Mouse (Mus musculus) thymus, adult 2 months (tissue): ENCODE measurements around the gene Ntrk3. TPM values are rescaled to one million over a fixed set of nuclear protein-coding genes. Genes with fewer than 3 reads are reported as not detected.

Source experiments
- DNase-seq: peaks from one replicate; pipeline ENCODE4 v3.0.0; 2021
- H3K27ac ChIP-seq: fragments of 200-500 bp; 2 replicates; pipeline ENCODE4 v1.5.1; 2012; ENCODE audit warnings: low read length, control low read depth; ENCODE audit not compliant: control insufficient read depth, insufficient read depth
- H3K27me3 ChIP-seq: fragments of 200-500 bp; 2 replicates; pipeline ENCODE4 v1.6.1; 2012; ENCODE audit warnings: mild to moderate bottlenecking, low read length, moderate library complexity, mixed read lengths; ENCODE audit not compliant: control insufficient read depth, insufficient read depth
- H3K36me3 ChIP-seq: fragments of 200-500 bp; 2 replicates; pipeline ENCODE4 v1.6.1; 2012; ENCODE audit warnings: mild to moderate bottlenecking, low read length, moderate library complexity; ENCODE audit not compliant: control insufficient read depth, insufficient read depth
- H3K4me1 ChIP-seq: fragments of 200-500 bp; replicated peaks from 2 replicates; pipeline ENCODE4 v1.6.1; 2012; ENCODE audit warnings: low read length; ENCODE audit not compliant: control insufficient read depth, insufficient read depth
- H3K4me3 ChIP-seq: fragments of 200-500 bp; 2 replicates; pipeline ENCODE4 v1.5.1; 2012; ENCODE audit warnings: mild to moderate bottlenecking, low read length, control low read depth, moderate library complexity; ENCODE audit not compliant: control insufficient read depth, insufficient read depth
- CTCF ChIP-seq: fragments of 200-500 bp; IDR thresholded peaks from 2 replicates; pipeline ENCODE4 v1.5.1; 2012; ENCODE audit warnings: mild to moderate bottlenecking, control low read depth, low read length, moderate library complexity, borderline replicate concordance; ENCODE audit not compliant: control insufficient read depth, poor library complexity, insufficient read depth; ENCODE audit errors: extremely low read depth
- POLR2A ChIP-seq: fragments of 200-500 bp; IDR thresholded peaks from 2 replicates; pipeline ENCODE4 v1.6.1; 2012; ENCODE audit warnings: mild to moderate bottlenecking, low read length, control low read depth, moderate library complexity; ENCODE audit not compliant: control insufficient read depth, poor library complexity, insufficient read depth; ENCODE audit errors: extremely low read depth
- WGBS: fragments of 180-500 bp; shearing (Covaris S2); methylation state at CpG from one replicate; pipeline ENCODE4 v1.1.7; 2018; 5-methylcytosine and 5-hydroxymethylcytosine counted together
- polyA plus RNA-seq: library from polyadenylated mRNA; depleted of rRNA; stranded (reverse); fragments of >200 nt; gene quantifications from 2 replicates; pipeline ENCODE4 v1.2.3, GENCODE M21; 2012

Gene Ntrk3
- polyA plus RNA-seq, 1 experiment: 54.7 TPM

GRCm38 (mm10) chr7:78668003-78668635 is 69.7 kb downstream of the Ntrk3 start:
- no peak for TF ChIP-seq POLR2A
- no peak for TF ChIP-seq CTCF
- Histone ChIP-seq H3K36me3 (no peaks in the 10 kb centered on the region), H3K4me3 (no peak overlapping the region), H3K4me1 (peaks cover 5% of the 10 kb centered on the region), H3K27me3 (no peaks in the 10 kb centered on the region), H3K27ac (no peak overlapping the region)
- WGBS: 94% methylated on average over 6 of the region's 6 CpGs
- no peak for DNase-seq

- no peaks in the 10 kb centered on the region for H3K27me3 ChIP-seq
- H3K4me3 ChIP-seq: no peak overlapping the region
- 91% methylated on average over 7 of the region's 7 CpGs for WGBS
- TF ChIP-seq POLR2A (no peak), CTCF (no peak)
- H3K27ac ChIP-seq: no peak overlapping the region
- H3K4me1 ChIP-seq: no peaks in the 10 kb centered on the region
- no peak for DNase-seq
- no peaks in the 10 kb centered on the region for H3K36me3 ChIP-seq
Measured at GRCm38 (mm10) chr7:78660832-78661231, 77.0 kb downstream of the Ntrk3 start.

DNA sequence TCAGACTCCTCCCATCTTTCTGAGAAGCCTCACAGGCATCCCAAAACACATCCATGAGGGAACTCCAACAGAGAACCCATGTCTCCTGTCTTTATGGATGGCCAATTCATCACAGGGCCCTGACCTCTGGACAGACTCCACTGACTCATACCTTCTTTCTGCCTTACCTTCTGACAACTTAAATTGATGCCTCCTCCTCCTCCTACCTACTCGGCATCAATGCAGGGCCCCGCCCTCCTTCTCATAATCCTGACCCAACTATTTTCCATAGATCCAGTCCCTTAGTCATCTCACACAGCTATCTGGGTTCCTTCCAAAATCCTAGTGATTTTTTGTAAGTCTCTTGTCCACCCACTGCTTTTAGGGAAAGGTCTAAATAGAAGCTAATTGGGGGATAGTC is 78.0 kb downstream of the Ntrk3 start:
- Histone ChIP-seq H3K4me3 (no peak overlapping the region), H3K4me1 (no peaks in the 10 kb centered on the region), H3K27ac (no peak overlapping the region), H3K36me3 (no peaks in the 10 kb centered on the region), H3K27me3 (no peaks in the 10 kb centered on the region)
- no peak for DNase-seq
- WGBS: 89% methylated on average over 2 of the region's 2 CpGs
- no peak for TF ChIP-seq CTCF
- TF ChIP-seq POLR2A: no peak

GRCm38 (mm10) chr7:78658026-78658425 is 79.8 kb downstream of the Ntrk3 start:
- TF ChIP-seq POLR2A: no peak
- TF ChIP-seq CTCF: no peak
- Histone ChIP-seq H3K27ac (no peak overlapping the region), H3K36me3 (no peaks in the 10 kb centered on the region), H3K27me3 (no peaks in the 10 kb centered on the region), H3K4me3 (no peak overlapping the region), H3K4me1 (no peaks in the 10 kb centered on the region)
- 87% methylated on average over 10 of the region's 10 CpGs for WGBS
- no peak for DNase-seq

DNA sequence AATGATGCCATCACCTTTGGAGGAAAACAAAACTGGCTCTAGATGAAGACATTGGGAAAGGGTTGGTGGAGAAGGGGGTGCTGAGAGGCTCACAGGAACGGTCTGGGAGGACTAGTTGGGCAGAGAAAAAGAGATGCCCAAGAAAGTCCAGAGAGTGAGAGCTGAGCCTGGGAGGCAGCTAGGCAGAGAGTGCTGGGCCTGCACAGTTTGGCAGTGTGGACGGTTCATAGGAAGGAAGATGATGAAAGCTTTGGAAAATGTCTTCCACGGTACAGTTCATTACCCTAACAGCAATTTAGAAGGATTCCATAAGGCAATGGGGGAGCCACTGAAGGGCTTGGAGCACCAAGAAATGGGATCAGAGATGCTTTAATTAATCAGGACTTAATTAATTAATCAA is 81.6 kb downstream of the Ntrk3 start:
- Histone ChIP-seq H3K27me3 (no peaks in the 10 kb centered on the region), H3K27ac (no peak overlapping the region), H3K4me3 (no peak overlapping the region), H3K36me3 (no peaks in the 10 kb centered on the region), H3K4me1 (no peaks in the 10 kb centered on the region)
- DNase-seq: no peak
- 82% methylated on average over 3 of the region's 3 CpGs for WGBS
- TF ChIP-seq CTCF: no peak
- TF ChIP-seq POLR2A: no peak

DNA sequence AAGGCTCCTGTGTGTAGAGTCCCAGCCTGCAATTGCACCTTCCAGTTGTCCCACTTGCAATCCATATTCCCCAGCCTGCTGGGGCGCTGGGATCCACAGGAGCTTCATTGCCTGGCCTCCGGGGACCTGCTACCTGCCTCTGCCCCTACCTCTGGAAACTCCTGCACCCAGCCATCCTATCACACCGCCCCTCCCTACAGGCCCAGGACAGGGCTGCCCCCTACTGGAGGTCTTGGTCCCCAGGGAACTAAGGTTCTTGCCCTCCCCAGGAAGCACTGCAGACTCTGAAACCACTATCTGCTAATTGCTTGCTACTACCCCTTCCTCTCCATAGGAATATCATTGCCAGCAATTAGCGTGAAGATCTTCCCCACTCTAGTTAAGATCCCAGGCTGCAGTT is 84.1 kb downstream of the Ntrk3 start:
- DNase-seq: peak; percentile 52
- Histone ChIP-seq H3K36me3 (no peaks in the 10 kb centered on the region), H3K4me3 (no peak overlapping the region), H3K4me1 (no peaks in the 10 kb centered on the region), H3K27ac (no peak overlapping the region), H3K27me3 (no peaks in the 10 kb centered on the region)
- WGBS: 44% methylated on average over 4 of the region's 4 CpGs
- TF ChIP-seq CTCF: peak; percentile 54; the same call in 1 of the 2 replicates
- no peak for TF ChIP-seq POLR2A

DNA sequence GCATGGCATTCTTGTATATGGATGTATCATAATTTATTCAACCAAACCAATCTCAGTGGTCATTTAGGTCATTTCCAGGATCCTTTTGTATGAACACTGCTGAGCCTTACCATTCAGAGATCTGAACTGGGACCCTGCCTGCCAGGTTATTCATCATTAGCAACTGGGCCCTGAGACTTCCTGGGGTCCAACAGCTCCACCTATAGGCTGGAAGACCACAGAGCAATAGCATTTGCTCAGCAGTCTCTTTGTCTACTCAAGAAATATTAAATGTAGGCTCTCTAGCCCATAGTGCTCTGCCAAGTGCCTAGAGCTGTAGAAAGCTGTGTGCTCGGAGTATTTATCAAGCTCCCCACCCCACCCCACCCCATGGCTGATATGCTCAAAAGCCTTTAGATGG is 85.5 kb downstream of the Ntrk3 start:
- H3K4me1 ChIP-seq: no peaks in the 10 kb centered on the region
- H3K36me3 ChIP-seq: no peaks in the 10 kb centered on the region
- DNase-seq: peak; percentile 13
- 50% methylated on average over 1 of the region's 1 CpGs for WGBS
- TF ChIP-seq CTCF (no peak), POLR2A (no peak)
- H3K27ac ChIP-seq: no peak overlapping the region
- no peak overlapping the region for H3K4me3 ChIP-seq
- H3K27me3 ChIP-seq: no peaks in the 10 kb centered on the region
